Mouse (Mus musculus) liver, postnatal 0 days (tissue): ENCODE data around the gene Bad.

Experiments used
- CTCF ChIP-seq: sonication (generic); IDR thresholded peaks from 2 replicates; pipeline ENCODE4 v1.5.1; 2016; ENCODE audit warnings: antibody characterized with exemption, low read depth
- EP300 ChIP-seq: IDR thresholded peaks from 2 replicates; pipeline ENCODE4 v1.6.1; 2016; ENCODE audit warnings: antibody characterized with exemption, low read depth, mild to moderate bottlenecking

- no peak for TF ChIP-seq CTCF
- TF ChIP-seq EP300 = no peak
Measured at GRCm38 (mm10) chr19:6893731-6894451, 47.8 kb upstream of the Bad start.
